Mouse (Mus musculus): Measurements from ENCODE around the gene Fbp1.

DNA sequence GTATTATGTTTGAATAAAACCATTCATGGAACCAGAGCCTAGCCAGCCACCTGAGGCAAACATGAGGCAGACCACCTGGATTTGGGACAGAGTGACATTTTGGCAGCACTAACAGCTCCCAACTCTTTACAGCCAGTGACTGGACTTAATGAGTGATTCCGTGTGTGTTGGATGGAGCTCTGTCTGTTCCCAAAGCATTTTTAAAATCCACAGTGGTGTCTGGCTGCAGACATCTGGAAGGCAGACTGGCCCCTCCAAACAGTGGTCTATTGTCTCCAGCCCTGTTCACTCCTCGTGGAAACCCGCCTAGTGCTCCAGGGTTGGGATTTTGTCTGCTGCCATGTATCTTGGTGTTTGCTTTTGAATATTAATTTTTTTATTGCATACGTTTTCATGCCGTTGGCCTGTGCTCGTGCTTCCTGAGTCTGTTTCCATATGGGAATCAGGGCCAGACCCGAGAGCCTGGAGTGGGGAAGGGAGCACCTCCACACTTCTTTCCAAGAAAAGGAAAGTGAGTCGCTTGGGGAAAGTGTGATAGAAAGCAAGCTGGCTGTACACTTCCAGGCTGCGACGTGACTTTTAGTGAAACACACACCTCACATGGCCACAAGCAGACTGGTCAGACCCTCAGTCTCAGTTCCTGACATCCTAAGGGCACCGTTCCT, 22.3 kb downstream of the Fbp1 start:
- no peak for TF ChIP-seq CTCF (IDR thresholded peaks at IDR 0.05; ENCODE audit: low read depth, low read length)
- no peak for TF ChIP-seq POLR2A (IDR thresholded peaks at IDR 0.05; ENCODE audit: insufficient read depth, low read length)
- no peak for TF ChIP-seq EP300 (IDR thresholded peaks at IDR 0.05; ENCODE audit: insufficient read depth, low read depth, low read length)
